In the genomic region with DNA sequence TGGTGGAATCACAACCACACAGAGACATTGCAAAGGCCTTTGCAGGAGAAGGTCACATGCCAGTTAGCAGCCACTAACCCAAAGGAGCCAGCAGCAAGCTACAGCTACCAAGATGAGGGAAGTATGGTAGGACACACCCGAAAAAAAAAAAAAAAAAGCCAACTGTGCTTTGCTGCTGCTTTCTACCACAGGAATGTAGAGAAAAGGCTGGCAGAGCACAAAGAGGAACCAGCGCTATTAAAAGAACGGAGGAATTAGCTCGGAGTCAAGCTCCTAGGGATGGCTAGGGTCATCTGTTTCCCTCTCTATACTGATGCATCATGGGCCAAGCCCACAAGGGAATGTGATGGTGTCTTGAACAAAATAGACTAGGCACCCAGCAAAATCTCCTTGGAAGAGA, we compare ENCODE assay signal across 25 mouse cellular contexts. TPM values are rescaled to one million over a fixed set of nuclear protein-coding genes. Genes with fewer than 3 reads are reported as not detected.
DNase-seq lines count a peak whose midpoint lies in the region; ATAC-seq and TF ChIP-seq lines count a peak whose summit lies in the region.
"Had no signal": no experiment of that assay in that cellular context is flagged by ENCODE, and none has a peak within 500 bp of the region (broad histone marks: within the 10 kb centered on the region; RNA-seq: fewer than 3 reads in every experiment).

No protein-coding gene starts in this region.

- H3K4me1 ChIP-seq in lung, postnatal 0 days (ENCODE audit: insufficient read depth, low read depth, low read length), result no peaks in the 10 kb centered on the region
- H3K4me1 ChIP-seq: embryonic facial prominence, embryonic 13.5 days; forebrain, embryonic 10.5 days; forebrain, embryonic 15.5 days; hindbrain, embryonic 12.5 days; liver, embryonic 12.5 days; midbrain, embryonic 13.5 days; neural tube, embryonic 12.5 days had no signal

- 55% methylated on average over 4 of the region's 4 CpGs for WGBS in lung, postnatal 0 days
- 0% methylated on average over 4 of the region's 4 CpGs for WGBS in macrophage (ENCODE audit: missing documents)

- H3K36me3 ChIP-seq in lung, postnatal 0 days (ENCODE audit: insufficient read depth, low read length), result no peaks in the 10 kb centered on the region
- no peaks in the 10 kb centered on the region for H3K36me3 ChIP-seq in macrophage (ENCODE audit: inconsistent target)
- H3K36me3 ChIP-seq: embryonic facial prominence, embryonic 13.5 days; forebrain, embryonic 10.5 days; forebrain, embryonic 15.5 days; hindbrain, embryonic 12.5 days; liver, embryonic 12.5 days; midbrain, embryonic 13.5 days; neural tube, embryonic 12.5 days had no signal

- no peak overlapping the region for H3K27ac ChIP-seq in lung, postnatal 0 days (ENCODE audit: low read length)
- H3K27ac ChIP-seq in macrophage, result peak overlapping the region; percentile 81
- H3K27ac ChIP-seq: embryonic facial prominence, embryonic 13.5 days; forebrain, embryonic 10.5 days; forebrain, embryonic 15.5 days; hindbrain, embryonic 12.5 days; kidney, postnatal 0 days; left cerebral cortex, adult 2 months; liver, embryonic 12.5 days; midbrain, embryonic 13.5 days; neural tube, embryonic 12.5 days had no signal

- peak; percentile 25 for DNase-seq in lung, postnatal 0 days (ENCODE audit: low spot score)
- DNase-seq in lung, postnatal 25 days (ENCODE audit: low spot score), result no peak
- DNase-seq in brain, adult 2 months (ENCODE audit: low read depth, low spot score), result peak; percentile 31
- no peak for DNase-seq in gastrocnemius, postnatal 14 days
- no peak for DNase-seq in kidney, postnatal 4 days
- no peak for DNase-seq in left cerebral cortex, postnatal 4 days
- DNase-seq: adrenal gland, adult 2 months; cerebellum, adult 11-12 months; cerebellum, adult 9-11 months; kidney, adult 8-10 months; liver, postnatal 0 days; lung, postnatal 10 days had no signal

- no peak overlapping the region for H3K4me3 ChIP-seq in lung, postnatal 0 days (ENCODE audit: low read depth, low read length)
- H3K4me3 ChIP-seq in macrophage (ENCODE audit: inconsistent target), result no peak overlapping the region
- H3K4me3 ChIP-seq: embryonic facial prominence, embryonic 13.5 days; forebrain, embryonic 10.5 days; forebrain, embryonic 15.5 days; hindbrain, embryonic 12.5 days; left cerebral cortex, adult 2 months; liver, embryonic 12.5 days; midbrain, embryonic 13.5 days; neural tube, embryonic 12.5 days had no signal

- H3K79me2 ChIP-seq in macrophage (ENCODE audit: inconsistent target), result no peaks in the 10 kb centered on the region

- no peaks in the 10 kb centered on the region for H3K27me3 ChIP-seq in lung, postnatal 0 days (replicated peaks; ENCODE audit: insufficient read depth, low read length)
- H3K27me3 ChIP-seq: embryonic facial prominence, embryonic 13.5 days; forebrain, embryonic 15.5 days; hindbrain, embryonic 12.5 days; liver, embryonic 12.5 days; midbrain, embryonic 13.5 days; neural tube, embryonic 12.5 days had no signal

- TF ChIP-seq EP300 in lung, postnatal 0 days (IDR thresholded peaks at IDR 0.05), result no peak

- intact Hi-C loops in gastrocnemius, postnatal 14 days (cut with DNase I; ENCODE audit: low total_unique reads), result no loop called here
- intact Hi-C loops in left cerebral cortex, postnatal 4 days (cut with DNase I), result no loop called here

- ATAC-seq in lung, postnatal 0 days, result peak; percentile 19; the same call in 1 of the 2 replicates
- ATAC-seq: activated CD4-positive, CD25-positive, alpha-beta regulatory T cell, adult 4 months; CD4-positive, CD25-positive, alpha-beta regulatory T cell, adult 4 months; forebrain, embryonic 15.5 days; intestine, embryonic 16.5 days; liver, embryonic 12.5 days; liver, postnatal 0 days; midbrain, embryonic 13.5 days had no signal

- no peaks in the 10 kb centered on the region for H3K9me3 ChIP-seq in lung, postnatal 0 days (ENCODE audit: low read length)
- H3K9me3 ChIP-seq: forebrain, embryonic 15.5 days; hindbrain, embryonic 12.5 days; liver, embryonic 12.5 days; neural tube, embryonic 12.5 days had no signal

- no peak overlapping the region for H3K9ac ChIP-seq in lung, postnatal 0 days (replicated peaks; ENCODE audit: low read depth)
- H3K9ac ChIP-seq: embryonic facial prominence, embryonic 13.5 days; forebrain, embryonic 15.5 days; hindbrain, embryonic 12.5 days; liver, embryonic 12.5 days; liver, postnatal 0 days; midbrain, embryonic 13.5 days; neural tube, embryonic 12.5 days had no signal

- TF ChIP-seq CTCF in lung, postnatal 0 days (IDR thresholded peaks at IDR 0.05), result no peak

- no peak overlapping the region for H3K4me2 ChIP-seq in lung, postnatal 0 days (replicated peaks; ENCODE audit: low read depth, low read length)
- H3K4me2 ChIP-seq: embryonic facial prominence, embryonic 13.5 days; forebrain, embryonic 15.5 days; hindbrain, embryonic 12.5 days; liver, embryonic 12.5 days; midbrain, embryonic 13.5 days; neural tube, embryonic 12.5 days had no signal

RNA-seq across cellular contexts. Expression of a gene that starts 20.3 kb away (rescaled TPM):
- polyA plus RNA-seq in lung, postnatal 0 days (2015; fragmentation: Nextera tagmentation; extraction: Ambion mirVana), result 28.9 and 29.8 TPM in 2 replicates
- total RNA-seq in macrophage (2018; cell fraction: chromatin; rRNA removed), result 10 to 100 TPM in 6 of 26 experiments, 1 to 10 TPM in 20; 1.4 to 55.1 (median 3.8) TPM
- 100 to 1,000 TPM in 9 of 26 experiments, 10 to 100 TPM in 17; 13.7 to 217 (median 83.3) TPM for total RNA-seq in macrophage (2018; cell fraction: cytosol; rRNA removed)
- total RNA-seq in macrophage (2018; cell fraction: nucleus; rRNA removed), result 10 to 100 TPM in 24 of 26 experiments, 1 to 10 TPM in 2; 7.7 to 94.0 (median 33.4) TPM
- 58.4 to 104 TPM (median 95.9 TPM) in 3 replicates for polyA plus RNA-seq in macrophage (2018)
- total RNA-seq in gastrocnemius, postnatal 14 days (2021), result 1 to 10 TPM; 3.9 to 4.1 TPM
- total RNA-seq in left cerebral cortex, postnatal 4 days (2021), result 1 to 10 TPM; 2.0 to 2.7 TPM

RNA-seq across cellular contexts. Expression of a gene that starts 42.4 kb away (rescaled TPM):
- polyA plus RNA-seq in lung, postnatal 0 days (2015; fragmentation: Nextera tagmentation; extraction: Ambion mirVana), result 46.7 and 47.4 TPM in 2 replicates
- 100 to 1,000 TPM in 15 of 26 experiments, 10 to 100 TPM in 11; 32.3 to 227 (median 110) TPM for total RNA-seq in macrophage (2018; cell fraction: chromatin; rRNA removed)
- 10 to 100 TPM; 12.2 to 34.9 (median 26.5) TPM for total RNA-seq in macrophage (2018; cell fraction: cytosol; rRNA removed)
- total RNA-seq in macrophage (2018; cell fraction: nucleus; rRNA removed), result 100 to 1,000 TPM in 11 of 26 experiments, 10 to 100 TPM in 15; 32.5 to 149 (median 83.9) TPM
- 19.8 to 31.4 TPM (median 27.0 TPM) in 3 replicates for polyA plus RNA-seq in macrophage (2018)
- 10 to 100 TPM; 24.5 to 30.4 TPM for total RNA-seq in gastrocnemius, postnatal 14 days (2021)
- 10 to 100 TPM; 26.4 to 27.4 TPM for total RNA-seq in left cerebral cortex, postnatal 4 days (2021)

Comparison
In these comparisons a context has a peak if more than half of its experiments do, and no peak if none do; other contexts are left out.
1. DNase-seq: peak in lung, postnatal 0 days (single experiment) and brain, adult 2 months (single experiment); none in lung, postnatal 25 days (single experiment), gastrocnemius, postnatal 14 days (single experiment), kidney, postnatal 4 days (0 of 2) and left cerebral cortex, postnatal 4 days (single experiment).